Mouse (Mus musculus) liver, embryonic 14.5 days (tissue): ENCODE measurements around the gene Igfbp4. TPM values are rescaled to one million over a fixed set of nuclear protein-coding genes. Genes with fewer than 3 reads are reported as not detected.

ENCODE experiments used
- ATAC-seq: fragments of 200-750 bp; cut with Nextera tagmentation; 2 replicates; pipeline ENCODE4 v1.8.0; 2017; ENCODE audit warnings: moderate number of reproducible peaks, mild to moderate bottlenecking, moderate library complexity; ENCODE audit not compliant: insufficient read depth
- DNase-seq, 3 experiments: peaks; one replicate each; pipeline ENCODE4 v3.0.0-alpha.2; 2012 to 2013; ENCODE audit warnings: low read depth in 3 of 3, low spot score in 3 of 3
- H3K27ac ChIP-seq: fragments of 300-500 bp; sonication (generic); 2 replicates; pipeline ENCODE4 v1.5.1; 2014; ENCODE audit warnings: moderate library complexity, mild to moderate bottlenecking, control low read depth, inconsistent platforms
- H3K27me3 ChIP-seq: fragments of 300-500 bp; sonication (generic); 2 replicates; pipeline ENCODE4 v1.6.1; 2014; ENCODE audit warnings: mild to moderate bottlenecking, low read length, moderate library complexity; ENCODE audit not compliant: control insufficient read depth, insufficient read depth
- H3K36me3 ChIP-seq: fragments of 300-500 bp; sonication (generic); replicated peaks from 2 replicates; pipeline ENCODE4 v1.6.1; 2014; ENCODE audit warnings: low read depth; ENCODE audit not compliant: control insufficient read depth, insufficient read depth
- H3K4me1 ChIP-seq, 2 experiments: fragments of 200-500 bp in 1 of 2; fragments of 300-500 bp in 1 of 2; sonication (generic) in 1 of 2; replicated peaks; 2 replicates each; pipeline ENCODE4 v1.6.1; 2012 to 2014; ENCODE audit warnings: antibody characterized with exemption in 1 of 2, inconsistent platforms in 1 of 2, low read length in 1 of 2; ENCODE audit not compliant: control insufficient read depth in 2 of 2, insufficient read depth in 2 of 2
- H3K4me2 ChIP-seq: fragments of 300-500 bp; sonication (generic); 2 replicates; pipeline ENCODE4 v1.6.1; 2014; ENCODE audit warnings: low read depth, mild to moderate bottlenecking, control low read depth, moderate library complexity
- H3K4me3 ChIP-seq, 2 experiments: fragments of 200-500 bp in 1 of 2; fragments of 300-500 bp in 1 of 2; sonication (generic) in 1 of 2; 2 replicates each; pipeline ENCODE4 v1.5.1; 2012 to 2014; ENCODE audit warnings: low read depth in 2 of 2, low read length in 2 of 2, mild to moderate bottlenecking in 2 of 2, control low read depth in 1 of 2, inconsistent platforms in 1 of 2, moderate library complexity in 1 of 2; ENCODE audit not compliant: insufficient read depth in 1 of 2
- H3K9ac ChIP-seq: fragments of 300-500 bp; sonication (generic); replicated peaks from 2 replicates; pipeline ENCODE4 v1.6.1; 2014; ENCODE audit warnings: mild to moderate bottlenecking, control low read depth, moderate library complexity
- H3K9me3 ChIP-seq: fragments of 300-500 bp; sonication (generic); 2 replicates; pipeline ENCODE4 v1.6.1; 2016; ENCODE audit warnings: low read length, mixed read lengths; ENCODE audit not compliant: control insufficient read depth
- CTCF ChIP-seq: IDR thresholded peaks from 2 replicates; pipeline ENCODE4 v1.5.1; 2016; ENCODE audit warnings: antibody characterized with exemption, low read depth, control low read depth
- EP300 ChIP-seq: IDR thresholded peaks from 2 replicates; pipeline ENCODE4 v1.6.1; 2016; ENCODE audit warnings: antibody characterized with exemption, low read depth
- WGBS: fragments of 180-500 bp; shearing (Covaris S2); extraction: QIAGEN DNeasy Blood & Tissue Kit; methylation state at CpG from one replicate; pipeline ENCODE4 v1.1.7; 2014; ENCODE audit not compliant: insufficient replicate concordance; 5-methylcytosine and 5-hydroxymethylcytosine counted together
- polyA plus RNA-seq, 2 experiments: library from polyadenylated mRNA; depleted of rRNA in 1 of 2; stranded (reverse) in 1 of 2; unstranded in 1 of 2; fragments of >200 nt; fragmentation: Nextera tagmentation in 1 of 2; extraction: Ambion mirVana in 1 of 2; gene quantifications; 2 replicates each; pipeline versions ENCODE4 v1.2.1 to v1.2.3; 2012 to 2014

The Igfbp4 gene
- polyA plus RNA-seq, 2 experiments: 71.4 to 115 TPM

DNA sequence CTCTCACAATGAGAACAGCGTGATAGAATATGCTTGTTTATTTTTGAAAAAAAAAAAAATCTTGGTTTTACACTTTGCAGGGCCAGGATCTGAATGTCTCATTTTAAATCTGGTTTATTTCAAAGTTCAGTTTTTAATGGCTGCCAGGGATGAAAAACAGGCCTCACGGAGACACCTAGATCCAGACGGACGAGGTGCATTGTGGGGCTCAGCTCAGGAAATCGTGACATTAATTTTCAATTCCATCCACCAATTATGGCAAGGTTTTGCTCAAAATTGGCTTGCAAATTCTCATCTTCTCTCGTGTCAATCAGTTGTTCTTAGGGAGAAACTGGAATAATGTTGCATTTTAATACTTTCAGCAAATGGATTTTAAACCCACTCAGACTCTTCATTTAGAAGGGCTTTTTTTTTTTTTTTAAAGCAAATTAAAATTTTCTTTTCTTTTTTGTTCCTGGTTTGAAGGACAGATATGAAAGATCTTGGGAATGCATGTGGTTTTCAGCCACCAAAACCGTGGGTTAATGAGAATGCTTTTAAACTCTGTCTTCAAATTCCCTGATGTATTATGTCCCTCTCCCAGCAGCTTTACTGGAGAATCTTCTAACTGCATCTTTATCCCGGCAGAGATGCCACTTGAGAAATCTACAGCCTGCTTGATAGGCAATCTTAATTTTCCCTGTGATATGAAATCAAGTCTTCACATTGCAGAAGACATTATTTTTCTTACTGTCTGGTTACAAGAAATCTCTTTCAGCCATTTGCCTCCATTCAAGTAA, 56.1 kb downstream of the Igfbp4 start:
- Histone ChIP-seq H3K4me3 (no peak overlapping the region), H3K27me3 (no peaks in the 10 kb centered on the region), H3K9ac (no peak overlapping the region), H3K4me1 (no peaks in the 10 kb centered on the region), H3K36me3 (no peaks in the 10 kb centered on the region), H3K27ac (no peak overlapping the region), H3K4me2 (no peak overlapping the region), H3K9me3 (no peaks in the 10 kb centered on the region)
- DNase-seq: no peak
- no peak for TF ChIP-seq CTCF
- TF ChIP-seq EP300: no peak
- ATAC-seq: no peak
- WGBS: 65% methylated on average over 8 of the region's 8 CpGs

DNA sequence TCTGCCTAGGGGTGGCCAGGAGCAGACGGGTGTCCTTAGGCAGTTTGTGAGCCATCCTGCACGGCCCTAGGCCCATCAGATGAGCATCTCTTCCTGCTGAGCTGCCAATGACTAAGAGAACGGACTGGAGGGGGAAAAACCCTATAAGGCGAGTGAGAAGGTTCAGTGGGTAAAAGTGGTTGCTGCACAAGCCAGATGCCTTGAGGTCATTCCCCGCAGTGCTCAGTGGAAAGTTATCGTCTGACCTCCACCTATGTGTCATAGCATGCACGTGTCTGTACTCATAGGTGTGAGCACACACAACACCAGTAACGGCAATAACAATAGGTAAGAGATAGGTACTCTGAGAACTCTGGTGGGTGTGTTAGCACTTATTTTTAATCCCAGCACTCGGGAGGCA, 57.9 kb downstream of the Igfbp4 start:
- Histone ChIP-seq H3K27ac (no peak overlapping the region), H3K9me3 (no peaks in the 10 kb centered on the region), H3K4me3 (no peak overlapping the region), H3K4me1 (no peaks in the 10 kb centered on the region), H3K9ac (no peak overlapping the region), H3K27me3 (no peaks in the 10 kb centered on the region), H3K4me2 (no peak overlapping the region), H3K36me3 (no peaks in the 10 kb centered on the region)
- no peak for TF ChIP-seq CTCF
- TF ChIP-seq EP300: no peak
- WGBS: 64% methylated on average over 9 of the region's 9 CpGs
- DNase-seq: no peak
- no peak for ATAC-seq

DNA sequence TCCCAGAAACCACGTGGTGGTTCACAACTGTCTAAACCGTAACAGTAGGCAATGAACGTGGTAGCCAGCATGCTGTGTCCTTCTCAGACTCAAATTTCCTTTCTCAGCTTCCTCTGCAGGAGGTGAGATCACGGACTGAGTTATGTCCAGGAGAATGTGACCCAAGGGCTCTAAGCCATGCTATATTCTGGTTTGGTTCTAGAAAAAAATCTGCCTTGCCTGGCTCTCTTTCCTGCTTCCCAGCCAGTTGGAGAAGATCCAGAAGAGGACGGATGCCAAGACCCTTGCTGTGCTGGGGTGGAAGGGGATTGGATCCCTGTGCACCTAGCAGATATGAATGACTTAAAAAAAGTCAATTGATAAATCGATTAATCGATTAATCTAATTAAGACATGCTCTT, 58.5 kb downstream of the Igfbp4 start:
- no peak for DNase-seq
- ATAC-seq: no peak
- no peak overlapping the region for H3K9ac ChIP-seq

DNA sequence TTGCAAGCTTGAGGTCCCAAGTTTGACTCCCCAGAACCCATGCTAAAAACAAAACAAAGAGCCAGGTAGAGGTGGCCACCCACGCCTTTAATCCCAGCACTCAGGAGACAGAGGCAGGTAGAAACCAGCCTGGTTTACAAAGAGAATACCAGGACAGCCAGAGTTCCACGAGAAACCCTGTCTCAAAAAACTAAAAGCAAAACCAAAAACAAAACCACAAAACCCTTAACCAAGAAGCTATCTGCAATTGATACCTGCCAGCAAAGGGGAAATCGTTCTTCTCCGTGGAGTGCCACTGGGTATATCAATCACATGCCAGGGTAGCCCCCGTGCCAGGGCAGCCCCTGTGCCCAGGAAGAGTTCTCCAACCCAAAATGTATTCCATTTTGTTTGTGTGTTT, 59.2 kb downstream of the Igfbp4 start:
- 26% methylated on average over 5 of the region's 5 CpGs for WGBS
- no peaks in the 10 kb centered on the region for H3K9me3 ChIP-seq
- no peak overlapping the region for H3K4me3 ChIP-seq
- no peak overlapping the region for H3K27ac ChIP-seq
- no peaks in the 10 kb centered on the region for H3K27me3 ChIP-seq
- H3K9ac ChIP-seq: no peak overlapping the region
- no peaks in the 10 kb centered on the region for H3K36me3 ChIP-seq
- peaks cover 0 to 6% of the 10 kb centered on the region in 2 experiments; a peak in 1 of 4 replicates for H3K4me1 ChIP-seq
- DNase-seq: no peak
- ATAC-seq: no peak
- TF ChIP-seq CTCF (no peak), EP300 (no peak)
- no peak overlapping the region for H3K4me2 ChIP-seq

More for the DNA sequence above, 58.5 kb downstream of the Igfbp4 start:
- TF ChIP-seq EP300 (no peak), CTCF (no peak)
- no peaks in the 10 kb centered on the region for H3K27me3 ChIP-seq
- no peak overlapping the region for H3K27ac ChIP-seq
- no peaks in the 10 kb centered on the region for H3K9me3 ChIP-seq
- peaks cover 0 to under 1% of the 10 kb centered on the region in 2 experiments; a peak in 1 of 4 replicates for H3K4me1 ChIP-seq
- H3K36me3 ChIP-seq: no peaks in the 10 kb centered on the region
- no peak overlapping the region for H3K4me3 ChIP-seq
- 55% methylated on average over 7 of the region's 7 CpGs for WGBS
- H3K4me2 ChIP-seq: no peak overlapping the region

DNA sequence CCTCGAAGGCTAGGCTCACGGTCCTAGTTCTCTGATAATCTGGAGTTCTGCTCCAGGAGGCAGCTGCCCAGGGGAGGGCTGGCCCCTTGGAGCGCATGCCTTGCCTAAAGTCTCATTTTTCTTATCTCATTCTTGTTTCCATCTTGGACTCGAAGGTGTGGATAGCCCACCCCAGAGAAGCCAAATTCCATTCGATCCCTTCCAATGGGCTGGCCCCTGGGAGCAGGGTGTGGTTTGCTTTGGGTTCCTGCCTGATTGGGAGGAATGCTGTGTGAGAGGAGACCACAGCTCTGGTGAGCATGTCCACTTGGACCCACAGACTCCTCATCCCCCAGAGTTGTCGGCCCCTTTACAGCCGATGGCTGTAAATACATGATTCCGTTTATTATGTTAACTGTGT, 60.6 kb downstream of the Igfbp4 start:
- WGBS: 49% methylated on average over 8 of the region's 8 CpGs
- no peaks in the 10 kb centered on the region for H3K36me3 ChIP-seq
- H3K9me3 ChIP-seq: no peaks in the 10 kb centered on the region
- no peaks in the 10 kb centered on the region for H3K27me3 ChIP-seq
- H3K4me1 ChIP-seq: peaks cover 0 to 19% of the 10 kb centered on the region in 2 experiments; a peak in 2 of 4 replicates
- no peak overlapping the region for H3K4me2 ChIP-seq
- H3K9ac ChIP-seq: no peak overlapping the region
- DNase-seq: no peak
- no peak for TF ChIP-seq EP300
- no peak for TF ChIP-seq CTCF
- H3K4me3 ChIP-seq: no peak overlapping the region
- H3K27ac ChIP-seq: no peak overlapping the region
- no peak for ATAC-seq
